Mouse (Mus musculus) ZHBTc4 (cell line): ENCODE measurements around the gene Ano2.

ENCODE experiments used
- DNase-seq: peaks from one replicate; pipeline ENCODE4 v3.0.0-alpha.2; 2011; ENCODE audit warnings: low read depth, low spot score

Gene Ano2

GRCm38 (mm10) chr6:125914446-125914845 is 224.2 kb downstream of the Ano2 start:
- DNase-seq: no peak

- no peak for DNase-seq
Observed at GRCm38 (mm10) chr6:125922746-125923145, 232.5 kb downstream of the Ano2 start.

GRCm38 (mm10) chr6:125924979-125925378 is 234.8 kb downstream of the Ano2 start:
- DNase-seq: no peak

- DNase-seq: no peak
Observed at GRCm38 (mm10) chr6:125925861-125926260, 235.6 kb downstream of the Ano2 start.

GRCm38 (mm10) chr6:125931926-125932325 is 241.7 kb downstream of the Ano2 start:
- DNase-seq: no peak

GRCm38 (mm10) chr6:125954965-125955364 is 264.7 kb downstream of the Ano2 start:
- peak; percentile 8 for DNase-seq

GRCm38 (mm10) chr6:125973551-125973950 is 283.3 kb downstream of the Ano2 start:
- no peak for DNase-seq

GRCm38 (mm10) chr6:125975788-125976465 is 285.7 kb downstream of the Ano2 start:
- DNase-seq: no peak

- no peak for DNase-seq
Observed at GRCm38 (mm10) chr6:125979601-125980000, 289.4 kb downstream of the Ano2 start.

GRCm38 (mm10) chr6:125984050-125984449 is 293.8 kb downstream of the Ano2 start:
- no peak for DNase-seq

GRCm38 (mm10) chr6:125992731-125993130 is 302.5 kb downstream of the Ano2 start:
- DNase-seq: no peak

GRCm38 (mm10) chr6:126001797-126002196 is 311.6 kb downstream of the Ano2 start:
- DNase-seq: no peak

GRCm38 (mm10) chr6:126003002-126003742 is 313.0 kb downstream of the Ano2 start:
- DNase-seq: peak; percentile 46

GRCm38 (mm10) chr6:126006647-126007046 is 316.4 kb downstream of the Ano2 start:
- no peak for DNase-seq

GRCm38 (mm10) chr6:126009083-126009482 is 318.9 kb downstream of the Ano2 start:
- no peak for DNase-seq

- no peak for DNase-seq
Observed at GRCm38 (mm10) chr6:126016991-126017390, 326.8 kb downstream of the Ano2 start.

- no peak for DNase-seq
Observed at GRCm38 (mm10) chr6:126018411-126018810, 328.2 kb downstream of the Ano2 start.

- no peak for DNase-seq
Observed at GRCm38 (mm10) chr6:126033693-126034402, 343.6 kb downstream of the Ano2 start.

GRCm38 (mm10) chr6:126034403-126034724 is 344.1 kb downstream of the Ano2 start:
- no peak for DNase-seq

- no peak for DNase-seq
Observed at GRCm38 (mm10) chr6:126034728-126035127, 344.5 kb downstream of the Ano2 start.

- DNase-seq: no peak
Observed at GRCm38 (mm10) chr6:126035621-126036020, 345.4 kb downstream of the Ano2 start.

GRCm38 (mm10) chr6:126045931-126046330 is 355.7 kb downstream of the Ano2 start:
- DNase-seq: peak; percentile 20

GRCm38 (mm10) chr6:126048206-126048605 is 358.0 kb downstream of the Ano2 start:
- no peak for DNase-seq
